Mouse (Mus musculus): ENCODE data around the gene Gfra1.

- TF ChIP-seq EP300 (IDR thresholded peaks at IDR 0.05; ENCODE audit: low read length) (no peak), CTCF (conservative IDR thresholded peaks at IDR 0.05 in 1 of 2, IDR thresholded peaks at IDR 0.05 in 1 of 2; ENCODE audit: low read depth in 2 of 2, low read length in 2 of 2) (no peak), IRF4 (IDR thresholded peaks at IDR 0.05; ENCODE audit: low read depth, low read length) (no peak), CHD1 (IDR thresholded peaks at IDR 0.05; ENCODE audit: low read depth, low read length) (no peak)
Observed at GRCm38 (mm10) chr19:58497106-58497505, 41.4 kb upstream of the Gfra1 start.
